Mouse (Mus musculus) bone marrow, adult 2 months (tissue): Measurements from ENCODE around the gene Cyp4f18.

ENCODE experiments used
- CTCF ChIP-seq: fragments of 200-500 bp; IDR thresholded peaks from 2 replicates; pipeline ENCODE4 v1.5.1; 2011; ENCODE audit warnings: low read length, control low read depth; ENCODE audit not compliant: control insufficient read depth, insufficient read depth
- POLR2A ChIP-seq: fragments of 200-500 bp; IDR thresholded peaks from 2 replicates; pipeline ENCODE4 v1.6.1; 2011; ENCODE audit warnings: low read depth, mild to moderate bottlenecking, control low read depth, low read length, borderline replicate concordance; ENCODE audit not compliant: control insufficient read depth

GRCm38 (mm10) chr8:72000223-72000622, 9.2 kb downstream of the Cyp4f18 start:
- TF ChIP-seq POLR2A: no peak
- TF ChIP-seq CTCF: no peak
